Mouse (Mus musculus): ENCODE measurements around the gene Gm4792. TPM values are rescaled to one million over a fixed set of nuclear protein-coding genes. Genes with fewer than 3 reads are reported as not detected.

The Gm4792 gene
- polyA plus RNA-seq, 1 experiment from 2014 or later: not detected

- ATAC-seq (replicated peaks; ENCODE audit: low FRiP score): no peak
- Histone ChIP-seq H3K9ac (no peak overlapping the region), H3K27ac (no peak overlapping the region), H3K9me3 (replicated peaks) (no peaks in the 10 kb centered on the region), H3K27me3 (no peaks in the 10 kb centered on the region), H3K4me2 (no peak overlapping the region), H3K4me3 (replicated peaks) (no peak overlapping the region), H3K4me1 (peaks cover 10% of the 10 kb centered on the region), H3K36me3 (no peaks in the 10 kb centered on the region)
- WGBS: 73% methylated on average over 16 of the region's 16 CpGs
Measured at GRCm38 (mm10) chr10:94332358-94333137, 34.0 kb upstream of the Gm4792 start.

DNA sequence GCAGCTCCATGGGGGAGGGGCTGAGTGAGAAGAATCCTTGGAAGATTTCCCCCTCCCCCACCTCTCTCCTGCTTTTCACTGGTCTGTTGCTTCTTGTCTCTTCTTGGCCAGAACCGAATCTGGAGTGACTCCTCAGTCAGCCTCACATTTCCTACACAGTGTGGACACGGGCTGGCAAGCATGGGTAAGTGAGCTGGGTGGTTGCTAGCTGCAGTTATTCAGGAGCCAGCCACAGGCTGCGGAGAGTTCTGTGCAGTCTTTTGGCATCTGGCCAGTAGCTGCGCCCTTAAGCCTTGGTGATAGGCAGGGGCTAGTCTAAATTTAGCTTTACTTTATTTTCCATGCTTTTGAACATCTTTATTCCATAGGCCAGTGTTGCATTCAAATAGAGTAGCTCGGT lies 31.5 kb upstream of the Gm4792 start:
- H3K4me2 ChIP-seq: no peak overlapping the region
- no peaks in the 10 kb centered on the region for H3K36me3 ChIP-seq
- 28% methylated on average over 5 of the region's 5 CpGs for WGBS
- H3K4me3 ChIP-seq (replicated peaks): no peak overlapping the region
- peaks cover 8% of the 10 kb centered on the region for H3K4me1 ChIP-seq
- no peak overlapping the region for H3K27ac ChIP-seq
- H3K9me3 ChIP-seq (replicated peaks): no peaks in the 10 kb centered on the region
- no peak overlapping the region for H3K9ac ChIP-seq
- H3K27me3 ChIP-seq: no peaks in the 10 kb centered on the region
- peak; percentile 54 for ATAC-seq (replicated peaks; ENCODE audit: low FRiP score)

DNA sequence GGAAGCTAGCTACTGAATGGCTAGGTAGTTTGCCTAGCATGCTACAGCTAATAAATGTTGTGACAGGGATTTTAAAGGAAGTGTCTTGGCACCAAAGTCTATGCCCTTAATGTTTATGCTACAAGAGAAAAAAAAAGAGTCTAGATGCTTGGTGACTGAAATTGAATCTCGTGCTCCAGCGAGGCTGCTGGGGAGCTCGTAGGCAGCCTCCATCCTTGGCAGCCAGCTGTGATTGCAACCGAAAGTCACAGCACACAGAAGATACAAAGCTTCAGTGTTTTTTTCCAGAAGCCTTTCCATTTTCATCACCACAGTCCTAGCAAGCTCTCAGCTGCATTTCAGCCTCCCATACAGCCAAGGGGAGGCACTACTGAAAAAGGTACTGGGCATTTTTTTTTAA lies 20.1 kb upstream of the Gm4792 start:
- no peak overlapping the region for H3K4me2 ChIP-seq
- H3K36me3 ChIP-seq: no peaks in the 10 kb centered on the region
- H3K9me3 ChIP-seq (replicated peaks): no peaks in the 10 kb centered on the region
- H3K4me1 ChIP-seq: no peaks in the 10 kb centered on the region
- H3K27ac ChIP-seq: no peak overlapping the region
- WGBS: 43% methylated on average over 4 of the region's 4 CpGs
- no peak overlapping the region for H3K9ac ChIP-seq
- ATAC-seq (replicated peaks; ENCODE audit: low FRiP score): no peak
- H3K4me3 ChIP-seq (replicated peaks): no peak overlapping the region
- peaks cover 5% of the 10 kb centered on the region; the same call in 1 of the 2 replicates for H3K27me3 ChIP-seq

- H3K36me3 ChIP-seq: no peaks in the 10 kb centered on the region
- peaks cover 15% of the 10 kb centered on the region for H3K4me1 ChIP-seq
Measured at GRCm38 (mm10) chr10:94313146-94313545, 14.6 kb upstream of the Gm4792 start.

GRCm38 (mm10) chr10:94312007-94312715 lies 13.7 kb upstream of the Gm4792 start:
- peak; percentile 67 for ATAC-seq (replicated peaks; ENCODE audit: low FRiP score)
- WGBS: under 1% methylated on average over 44 of the region's 45 CpGs

More at GRCm38 (mm10) chr10:94313146-94313545, 14.6 kb upstream of the Gm4792 start:
- peaks cover 40% of the 10 kb centered on the region for H3K27me3 ChIP-seq
- H3K9ac ChIP-seq: no peak overlapping the region
- no peak overlapping the region for H3K4me3 ChIP-seq (replicated peaks)
- ATAC-seq (replicated peaks; ENCODE audit: low FRiP score): no peak
- WGBS: 89% methylated on average over 4 of the region's 4 CpGs
- no peak overlapping the region for H3K27ac ChIP-seq
- no peak overlapping the region for H3K4me2 ChIP-seq
- H3K9me3 ChIP-seq (replicated peaks): no peaks in the 10 kb centered on the region

GRCm38 (mm10) chr10:94311511-94312006 lies 13.1 kb upstream of the Gm4792 start, which contains the start of gene Tmcc3:
Gene Tmcc3 (plus strand): TSS chr10:94311949.
- H3K4me3 ChIP-seq (replicated peaks): peak within 1 kb of the TSS; percentile 52
- peaks cover 40% of the 10 kb centered on the region for H3K27me3 ChIP-seq
- H3K9me3 ChIP-seq (replicated peaks): no peaks in the 10 kb centered on the region
- no peak within 1 kb of the TSS for H3K27ac ChIP-seq
- H3K4me1 ChIP-seq: peaks cover 15% of the 10 kb centered on the region
- H3K9ac ChIP-seq: peak within 1 kb of the TSS; percentile 42
- H3K4me2 ChIP-seq: peak within 1 kb of the TSS; percentile 96
- no peaks in the 10 kb centered on the region for H3K36me3 ChIP-seq
- ATAC-seq (replicated peaks; ENCODE audit: low FRiP score): no peak
- WGBS: 2% methylated on average over 19 of the region's 19 CpGs

More at GRCm38 (mm10) chr10:94312007-94312715, 13.7 kb upstream of the Gm4792 start:
- peaks cover 40% of the 10 kb centered on the region for H3K27me3 ChIP-seq
- H3K36me3 ChIP-seq: no peaks in the 10 kb centered on the region
- no peak overlapping the region for H3K27ac ChIP-seq
- peak overlapping the region; percentile 52 for H3K4me3 ChIP-seq (replicated peaks)
- H3K4me1 ChIP-seq: peaks cover 15% of the 10 kb centered on the region
- H3K9me3 ChIP-seq (replicated peaks): no peaks in the 10 kb centered on the region
- peak overlapping the region; percentile 96 for H3K4me2 ChIP-seq
- peak overlapping the region; percentile 42 for H3K9ac ChIP-seq

DNA sequence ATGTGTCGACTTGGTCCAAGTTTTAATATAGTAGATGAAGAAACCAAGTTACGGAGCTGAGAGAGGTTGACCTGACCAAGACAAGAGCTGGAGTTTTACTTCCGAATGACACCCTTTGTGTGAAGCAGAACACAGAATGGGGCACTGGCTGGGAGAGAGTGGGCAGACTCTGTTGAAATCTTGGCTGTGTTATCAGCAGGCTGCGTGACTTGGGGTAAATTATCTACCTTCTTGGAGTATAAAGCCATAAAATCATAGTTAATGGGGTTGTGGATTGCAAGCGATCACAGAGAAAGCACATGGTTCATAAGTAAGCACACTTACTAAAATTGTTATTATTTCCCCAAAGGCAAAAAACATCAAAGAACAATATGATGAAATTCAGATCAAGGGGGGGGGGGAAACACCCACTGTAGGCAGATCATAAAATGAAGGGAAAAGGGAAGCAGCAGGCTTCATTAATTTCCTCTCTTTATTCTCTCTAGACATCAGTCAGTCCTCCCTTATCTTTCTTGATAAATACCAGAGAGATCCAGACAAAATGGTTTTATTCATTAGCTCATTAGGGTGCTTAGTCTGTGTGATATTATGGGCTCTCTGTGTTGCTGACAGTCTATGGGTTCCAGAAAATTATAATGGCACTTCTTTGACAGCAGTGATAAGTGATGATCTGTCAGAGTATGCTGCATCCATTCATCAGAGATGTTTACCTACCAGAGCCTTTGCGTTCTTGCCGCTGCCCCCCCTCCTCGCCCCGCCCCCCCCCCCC lies 12.2 kb upstream of the Gm4792 start:
- WGBS: 52% methylated on average over 8 of the region's 9 CpGs
- no peak overlapping the region for H3K4me2 ChIP-seq
- H3K27ac ChIP-seq: no peak overlapping the region
- peaks cover 15% of the 10 kb centered on the region for H3K4me1 ChIP-seq
- ATAC-seq (replicated peaks; ENCODE audit: low FRiP score): no peak
- H3K4me3 ChIP-seq (replicated peaks): no peak overlapping the region
- no peak overlapping the region for H3K9ac ChIP-seq
- H3K27me3 ChIP-seq: peaks cover 40% of the 10 kb centered on the region
- no peaks in the 10 kb centered on the region for H3K36me3 ChIP-seq
- H3K9me3 ChIP-seq (replicated peaks): no peaks in the 10 kb centered on the region

DNA sequence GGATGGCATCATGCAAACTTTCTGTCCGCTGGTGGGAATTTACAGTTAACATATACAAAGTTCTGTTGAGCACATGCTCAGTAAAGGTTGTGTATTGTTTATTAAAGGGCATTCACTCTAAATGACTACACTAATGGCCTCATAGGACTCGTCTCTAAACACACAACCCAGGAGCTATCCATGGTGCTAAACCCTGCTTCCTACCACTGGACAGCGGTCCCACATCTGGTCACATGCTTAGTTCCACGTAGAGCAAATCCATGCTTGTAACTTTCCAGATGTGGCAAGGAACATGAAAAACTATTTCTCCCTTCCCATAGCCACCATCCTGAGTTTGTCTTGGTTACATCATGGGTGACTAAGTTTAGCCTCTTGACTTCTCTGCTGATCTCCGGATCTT lies 7.0 kb upstream of the Gm4792 start:
- no peak overlapping the region for H3K4me3 ChIP-seq (replicated peaks)
- H3K9ac ChIP-seq: no peak overlapping the region
- no peaks in the 10 kb centered on the region for H3K9me3 ChIP-seq (replicated peaks)
- no peak overlapping the region for H3K27ac ChIP-seq
- ATAC-seq (replicated peaks; ENCODE audit: low FRiP score): no peak
- 56% methylated on average over 5 of the region's 5 CpGs for WGBS
- no peaks in the 10 kb centered on the region for H3K4me1 ChIP-seq
- peaks cover 6% of the 10 kb centered on the region for H3K27me3 ChIP-seq
- no peak overlapping the region for H3K4me2 ChIP-seq
- no peaks in the 10 kb centered on the region for H3K36me3 ChIP-seq

GRCm38 (mm10) chr10:94304064-94304657 lies 5.7 kb upstream of the Gm4792 start:
- H3K27ac ChIP-seq: no peak overlapping the region
- H3K4me1 ChIP-seq: no peaks in the 10 kb centered on the region
- no peak overlapping the region for H3K4me3 ChIP-seq (replicated peaks)
- no peak overlapping the region for H3K9ac ChIP-seq
- no peaks in the 10 kb centered on the region for H3K9me3 ChIP-seq (replicated peaks)
- H3K27me3 ChIP-seq: no peaks in the 10 kb centered on the region
- H3K4me2 ChIP-seq: no peak overlapping the region
- WGBS: 78% methylated on average over 9 of the region's 9 CpGs
- H3K36me3 ChIP-seq: no peaks in the 10 kb centered on the region
- ATAC-seq (replicated peaks; ENCODE audit: low FRiP score): no peak

DNA sequence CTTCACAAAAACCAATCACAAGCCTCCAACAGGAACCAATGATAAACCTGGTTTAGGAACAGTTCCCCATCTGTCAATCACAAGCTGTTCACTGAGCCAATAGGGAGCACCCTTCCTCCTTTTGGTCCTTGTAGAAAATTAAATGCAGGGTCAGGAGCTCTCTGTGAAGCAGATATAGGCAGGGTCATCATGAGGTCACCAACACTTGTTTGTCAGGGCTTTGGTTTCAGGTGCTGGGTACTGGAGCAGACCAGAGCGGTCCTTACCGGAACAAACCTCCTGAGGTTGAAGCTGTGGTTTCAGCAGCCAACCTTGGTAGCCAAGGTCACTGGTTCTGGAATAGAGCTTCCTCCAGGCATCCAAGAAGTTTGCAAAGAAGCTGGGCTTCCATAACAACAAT lies 798 bp upstream of the Gm4792 start:
- 78% methylated on average over 2 of the region's 2 CpGs for WGBS
- no peaks in the 10 kb centered on the region for H3K4me1 ChIP-seq
- ATAC-seq (replicated peaks; ENCODE audit: low FRiP score): no peak
- H3K27me3 ChIP-seq: peaks cover 3% of the 10 kb centered on the region; the same call in 1 of the 2 replicates
- H3K9me3 ChIP-seq (replicated peaks): no peaks in the 10 kb centered on the region
- no peak overlapping the region for H3K27ac ChIP-seq
- H3K4me2 ChIP-seq: no peak overlapping the region
- no peak overlapping the region for H3K4me3 ChIP-seq (replicated peaks)
- H3K36me3 ChIP-seq: no peaks in the 10 kb centered on the region
- H3K9ac ChIP-seq: no peak overlapping the region

- Histone ChIP-seq H3K9ac (no peak overlapping the region), H3K27ac (no peak overlapping the region), H3K4me1 (no peaks in the 10 kb centered on the region), H3K36me3 (no peaks in the 10 kb centered on the region), H3K4me3 (replicated peaks) (no peak overlapping the region), H3K27me3 (peaks cover 3% of the 10 kb centered on the region; the same call in 1 of the 2 replicates), H3K9me3 (replicated peaks) (no peaks in the 10 kb centered on the region), H3K4me2 (no peak overlapping the region)
- WGBS: 85% methylated on average over 5 of the region's 5 CpGs
- ATAC-seq (replicated peaks; ENCODE audit: low FRiP score): no peak
Measured at GRCm38 (mm10) chr10:94295923-94296605, 2.4 kb downstream of the Gm4792 start.
